Mouse (Mus musculus): ENCODE results near the gene Prkn. TPM values are rescaled to one million over a fixed set of nuclear protein-coding genes. Genes with fewer than 3 reads are reported as not detected.

Gene Prkn
- polyA plus RNA-seq, 1 experiment from 2014 or later, result 1.6 TPM

GRCm38 (mm10) chr17:12048695-12049490, 1208.7 kb downstream of the Prkn start:
- no peaks in the 10 kb centered on the region for H3K9me3 ChIP-seq (replicated peaks)
- no peak overlapping the region for H3K27ac ChIP-seq
- WGBS, result 69% methylated on average over 9 of the region's 9 CpGs
- no peak for ATAC-seq
- no peak overlapping the region for H3K4me3 ChIP-seq
- no peaks in the 10 kb centered on the region for H3K36me3 ChIP-seq (ENCODE audit: poor library complexity, severe bottlenecking)
- H3K27me3 ChIP-seq, result no peaks in the 10 kb centered on the region
- no peak overlapping the region for H3K9ac ChIP-seq
- H3K4me2 ChIP-seq, result no peak overlapping the region
- H3K4me1 ChIP-seq, result peaks cover 20% of the 10 kb centered on the region

GRCm38 (mm10) chr17:12050261-12050660, 1210.1 kb downstream of the Prkn start:
- ATAC-seq, result no peak
- 90% methylated on average over 5 of the region's 5 CpGs for WGBS
- no peaks in the 10 kb centered on the region for H3K36me3 ChIP-seq (ENCODE audit: poor library complexity, severe bottlenecking)

GRCm38 (mm10) chr17:12051031-12051430, 1210.8 kb downstream of the Prkn start:
- Histone ChIP-seq H3K9ac (no peak overlapping the region), H3K4me1 (peaks cover 11% of the 10 kb centered on the region), H3K27me3 (no peaks in the 10 kb centered on the region), H3K4me3 (no peak overlapping the region), H3K36me3 (ENCODE audit: poor library complexity, severe bottlenecking) (no peaks in the 10 kb centered on the region), H3K4me2 (no peak overlapping the region), H3K9me3 (replicated peaks) (no peaks in the 10 kb centered on the region), H3K27ac (no peak overlapping the region)
- ATAC-seq, result no peak
- WGBS, result 97% methylated on average over 3 of the region's 3 CpGs

More at GRCm38 (mm10) chr17:12050261-12050660, 1210.1 kb downstream of the Prkn start:
- H3K27ac ChIP-seq, result no peak overlapping the region
- peaks cover 17% of the 10 kb centered on the region for H3K4me1 ChIP-seq
- no peak overlapping the region for H3K9ac ChIP-seq
- H3K4me2 ChIP-seq, result no peak overlapping the region
- H3K27me3 ChIP-seq, result no peaks in the 10 kb centered on the region
- no peaks in the 10 kb centered on the region for H3K9me3 ChIP-seq (replicated peaks)
- no peak overlapping the region for H3K4me3 ChIP-seq

GRCm38 (mm10) chr17:12052651-12053050, 1212.5 kb downstream of the Prkn start:
- Histone ChIP-seq H3K4me1 (peaks cover 6% of the 10 kb centered on the region; the same call in 1 of the 2 replicates), H3K4me3 (no peak overlapping the region), H3K36me3 (ENCODE audit: poor library complexity, severe bottlenecking) (no peaks in the 10 kb centered on the region), H3K9ac (no peak overlapping the region), H3K27me3 (no peaks in the 10 kb centered on the region), H3K9me3 (replicated peaks) (no peaks in the 10 kb centered on the region), H3K27ac (no peak overlapping the region), H3K4me2 (no peak overlapping the region)
- 81% methylated on average over 12 of the region's 12 CpGs for WGBS
- ATAC-seq, result no peak

GRCm38 (mm10) chr17:12059041-12059440, 1218.9 kb downstream of the Prkn start:
- Histone ChIP-seq H3K27ac (no peak overlapping the region), H3K9ac (no peak overlapping the region), H3K27me3 (no peaks in the 10 kb centered on the region), H3K4me3 (no peak overlapping the region), H3K36me3 (ENCODE audit: poor library complexity, severe bottlenecking) (no peaks in the 10 kb centered on the region), H3K4me1 (no peaks in the 10 kb centered on the region), H3K9me3 (replicated peaks) (no peaks in the 10 kb centered on the region), H3K4me2 (no peak overlapping the region)
- no peak for ATAC-seq
- 87% methylated on average over 6 of the region's 6 CpGs for WGBS

- ATAC-seq, result no peak
- WGBS, result 89% methylated on average over 10 of the region's 10 CpGs
- Histone ChIP-seq H3K9ac (no peak overlapping the region), H3K4me3 (no peak overlapping the region), H3K4me1 (no peaks in the 10 kb centered on the region), H3K9me3 (replicated peaks) (no peaks in the 10 kb centered on the region), H3K4me2 (no peak overlapping the region), H3K27me3 (no peaks in the 10 kb centered on the region), H3K36me3 (ENCODE audit: poor library complexity, severe bottlenecking) (no peaks in the 10 kb centered on the region), H3K27ac (no peak overlapping the region)
Observed at GRCm38 (mm10) chr17:12061381-12061780, 1221.2 kb downstream of the Prkn start.

- 68% methylated on average over 3 of the region's 3 CpGs for WGBS
- no peak overlapping the region for H3K4me2 ChIP-seq
- no peak overlapping the region for H3K9ac ChIP-seq
- no peaks in the 10 kb centered on the region for H3K36me3 ChIP-seq (ENCODE audit: poor library complexity, severe bottlenecking)
- no peaks in the 10 kb centered on the region for H3K4me1 ChIP-seq
- no peaks in the 10 kb centered on the region for H3K27me3 ChIP-seq
- H3K9me3 ChIP-seq (replicated peaks), result no peaks in the 10 kb centered on the region
- no peak overlapping the region for H3K27ac ChIP-seq
- H3K4me3 ChIP-seq, result no peak overlapping the region
- ATAC-seq, result no peak
Observed at GRCm38 (mm10) chr17:12062861-12063260, 1222.7 kb downstream of the Prkn start.

GRCm38 (mm10) chr17:12063533-12063932, 1223.3 kb downstream of the Prkn start:
- H3K9me3 ChIP-seq (replicated peaks), result no peaks in the 10 kb centered on the region
- H3K27ac ChIP-seq, result no peak overlapping the region
- H3K9ac ChIP-seq, result no peak overlapping the region
- H3K4me2 ChIP-seq, result no peak overlapping the region
- no peaks in the 10 kb centered on the region for H3K36me3 ChIP-seq (ENCODE audit: poor library complexity, severe bottlenecking)
- no peaks in the 10 kb centered on the region for H3K27me3 ChIP-seq
- 94% methylated on average over 7 of the region's 7 CpGs for WGBS
- H3K4me3 ChIP-seq, result no peak overlapping the region
- no peaks in the 10 kb centered on the region for H3K4me1 ChIP-seq
- no peak for ATAC-seq

- H3K27me3 ChIP-seq, result no peaks in the 10 kb centered on the region
- no peak overlapping the region for H3K27ac ChIP-seq
- H3K36me3 ChIP-seq (ENCODE audit: poor library complexity, severe bottlenecking), result no peaks in the 10 kb centered on the region
- peaks cover 5% of the 10 kb centered on the region; the same call in 1 of the 2 replicates for H3K9me3 ChIP-seq (replicated peaks)
- no peak overlapping the region for H3K4me2 ChIP-seq
- H3K4me3 ChIP-seq, result no peak overlapping the region
- H3K4me1 ChIP-seq, result no peaks in the 10 kb centered on the region
- 82% methylated on average over 10 of the region's 10 CpGs for WGBS
- H3K9ac ChIP-seq, result no peak overlapping the region
- ATAC-seq, result no peak
Observed at GRCm38 (mm10) chr17:12066054-12066453, 1225.9 kb downstream of the Prkn start.

- no peak for ATAC-seq
Observed at GRCm38 (mm10) chr17:12076816-12077215, 1236.6 kb downstream of the Prkn start.

GRCm38 (mm10) chr17:12080656-12081495, 1240.7 kb downstream of the Prkn start:
- no peaks in the 10 kb centered on the region for H3K27me3 ChIP-seq
- 47% methylated on average over 20 of the region's 20 CpGs for WGBS
- no peaks in the 10 kb centered on the region for H3K9me3 ChIP-seq (replicated peaks)
- H3K4me1 ChIP-seq, result 0 out of 2 replicates have a peak, but pooled peaks cover 7% of the 10 kb centered on the region
- H3K4me3 ChIP-seq, result no peak overlapping the region
- ATAC-seq, result no peak
- H3K9ac ChIP-seq, result no peak overlapping the region
- H3K36me3 ChIP-seq (ENCODE audit: poor library complexity, severe bottlenecking), result no peaks in the 10 kb centered on the region
- no peak overlapping the region for H3K27ac ChIP-seq
- H3K4me2 ChIP-seq, result no peak overlapping the region

More at GRCm38 (mm10) chr17:12076816-12077215, 1236.6 kb downstream of the Prkn start:
- no peaks in the 10 kb centered on the region for H3K36me3 ChIP-seq (ENCODE audit: poor library complexity, severe bottlenecking)
- H3K9ac ChIP-seq, result no peak overlapping the region
- WGBS, result 29% methylated on average over 2 of the region's 2 CpGs
- no peaks in the 10 kb centered on the region for H3K9me3 ChIP-seq (replicated peaks)
- no peaks in the 10 kb centered on the region for H3K27me3 ChIP-seq
- no peak overlapping the region for H3K4me2 ChIP-seq
- no peak overlapping the region for H3K27ac ChIP-seq
- H3K4me3 ChIP-seq, result no peak overlapping the region
- H3K4me1 ChIP-seq, result 0 out of 2 replicates have a peak, but pooled peaks cover 7% of the 10 kb centered on the region

- no peaks in the 10 kb centered on the region for H3K27me3 ChIP-seq
- no peak overlapping the region for H3K4me3 ChIP-seq
- H3K9me3 ChIP-seq (replicated peaks), result no peaks in the 10 kb centered on the region
- 0 out of 2 replicates have a peak, but pooled peaks cover 7% of the 10 kb centered on the region for H3K4me1 ChIP-seq
- H3K27ac ChIP-seq, result no peak overlapping the region
- no peak overlapping the region for H3K9ac ChIP-seq
- no peak for ATAC-seq
- H3K4me2 ChIP-seq, result no peak overlapping the region
- 93% methylated on average over 5 of the region's 5 CpGs for WGBS
- no peaks in the 10 kb centered on the region for H3K36me3 ChIP-seq (ENCODE audit: poor library complexity, severe bottlenecking)
Observed at GRCm38 (mm10) chr17:12082201-12082600, 1242.0 kb downstream of the Prkn start.

All from forebrain, embryonic 13.5 days (tissue).